Mouse (Mus musculus): ENCODE measurements around the gene Klra9. TPM values are rescaled to one million over a fixed set of nuclear protein-coding genes. Genes with fewer than 3 reads are reported as not detected.
"Not testable (repeated sequence)": the region's sequence is repeated elsewhere in the genome, so short reads cannot be mapped to it uniquely, and the experiment has no call there.

Klra9 gene
- polyA plus RNA-seq (2014; fragmentation: Nextera tagmentation; extraction: Ambion mirVana), result not detected in 2 replicates

GRCm38 (mm10) chr6:130193012-130193411 is at the start of gene Klra9:
Gene Klra9, minus strand, starts transcription at chr6:130193112.
- WGBS, result 60% methylated on average over 3 of the region's 3 CpGs
- H3K4me2 ChIP-seq; H3K9ac ChIP-seq (ENCODE audit: low read length); H3K36me3 ChIP-seq (ENCODE audit: control insufficient read depth, insufficient read depth, low read length); H3K9me3 ChIP-seq (ENCODE audit: control insufficient read depth, low read length); H3K4me1 ChIP-seq (ENCODE audit: control insufficient read depth, insufficient read depth, low read length); H3K27ac ChIP-seq (ENCODE audit: low read depth, low read length); H3K4me3 ChIP-seq (ENCODE audit: low read depth, low read length); H3K27me3 ChIP-seq (ENCODE audit: control insufficient read depth, insufficient read depth, low read length); ATAC-seq (ENCODE audit: low FRiP score); DNase-seq (ENCODE audit: low spot score, missing footprints): not testable (repeated sequence)

GRCm38 (mm10) chr6:130237536-130237935 is 44.6 kb upstream of the Klra9 start:
- no peak overlapping the region for H3K4me2 ChIP-seq
- H3K9me3 ChIP-seq (ENCODE audit: control insufficient read depth, low read length), result peaks cover 3% of the 10 kb centered on the region; the same call in 1 of the 2 replicates
- no peak overlapping the region for H3K9ac ChIP-seq (ENCODE audit: low read length)
- no peak for ATAC-seq (ENCODE audit: low FRiP score)
- H3K36me3 ChIP-seq (ENCODE audit: control insufficient read depth, insufficient read depth, low read length), result no peaks in the 10 kb centered on the region
- no peak overlapping the region for H3K27ac ChIP-seq (ENCODE audit: low read depth, low read length)
- H3K4me1 ChIP-seq (ENCODE audit: control insufficient read depth, insufficient read depth, low read length), result no peaks in the 10 kb centered on the region
- DNase-seq (ENCODE audit: low spot score, missing footprints), result no peak
- no peaks in the 10 kb centered on the region for H3K27me3 ChIP-seq (ENCODE audit: control insufficient read depth, insufficient read depth, low read length)
- 78% methylated on average over 2 of the region's 2 CpGs for WGBS
- no peak overlapping the region for H3K4me3 ChIP-seq (ENCODE audit: low read depth, low read length)

GRCm38 (mm10) chr6:130236635-130237034 is 43.7 kb upstream of the Klra9 start:
- Histone ChIP-seq H3K36me3 (ENCODE audit: control insufficient read depth, insufficient read depth, low read length) (no peaks in the 10 kb centered on the region), H3K9ac (ENCODE audit: low read length) (no peak overlapping the region), H3K27me3 (ENCODE audit: control insufficient read depth, insufficient read depth, low read length) (no peaks in the 10 kb centered on the region), H3K9me3 (ENCODE audit: control insufficient read depth, low read length) (peaks cover 3% of the 10 kb centered on the region; the same call in 1 of the 2 replicates), H3K4me1 (ENCODE audit: control insufficient read depth, insufficient read depth, low read length) (no peaks in the 10 kb centered on the region), H3K27ac (ENCODE audit: low read depth, low read length) (no peak overlapping the region), H3K4me2 (no peak overlapping the region), H3K4me3 (ENCODE audit: low read depth, low read length) (no peak overlapping the region)
- ATAC-seq (ENCODE audit: low FRiP score) (no peak), DNase-seq (ENCODE audit: low spot score, missing footprints) (no peak)
- 49% methylated on average over 1 of the region's 1 CpGs for WGBS

GRCm38 (mm10) chr6:130233222-130233621 is 40.3 kb upstream of the Klra9 start, which contains the start of gene Klra7:
Gene Klra7, minus strand, starts transcription at chr6:130233322.
- ATAC-seq (ENCODE audit: low FRiP score) (no peak), DNase-seq (ENCODE audit: low spot score, missing footprints) (no peak)
- no peaks in the 10 kb centered on the region for H3K27me3 ChIP-seq (ENCODE audit: control insufficient read depth, insufficient read depth, low read length)

GRCm38 (mm10) chr6:130197453-130197852 is 4.5 kb upstream of the Klra9 start:
- DNase-seq (ENCODE audit: low spot score, missing footprints); H3K9me3 ChIP-seq (ENCODE audit: control insufficient read depth, low read length); H3K4me1 ChIP-seq (ENCODE audit: control insufficient read depth, insufficient read depth, low read length); ATAC-seq (ENCODE audit: low FRiP score); H3K9ac ChIP-seq (ENCODE audit: low read length); H3K27me3 ChIP-seq (ENCODE audit: control insufficient read depth, insufficient read depth, low read length); H3K27ac ChIP-seq (ENCODE audit: low read depth, low read length); H3K4me2 ChIP-seq; H3K4me3 ChIP-seq (ENCODE audit: low read depth, low read length); H3K36me3 ChIP-seq (ENCODE audit: control insufficient read depth, insufficient read depth, low read length): not testable (repeated sequence)
- WGBS, result 88% methylated on average over 1 of the region's 1 CpGs

More at GRCm38 (mm10) chr6:130233222-130233621, 40.3 kb upstream of the Klra9 start, which contains the start of gene Klra7:
- Histone ChIP-seq H3K4me1 (ENCODE audit: control insufficient read depth, insufficient read depth, low read length) (no peaks in the 10 kb centered on the region), H3K4me2 (no peak within 1 kb of the TSS), H3K4me3 (ENCODE audit: low read depth, low read length) (no peak within 1 kb of the TSS), H3K9ac (ENCODE audit: low read length) (no peak within 1 kb of the TSS), H3K27ac (ENCODE audit: low read depth, low read length) (no peak within 1 kb of the TSS), H3K36me3 (ENCODE audit: control insufficient read depth, insufficient read depth, low read length) (no peaks in the 10 kb centered on the region), H3K9me3 (ENCODE audit: control insufficient read depth, low read length) (no peaks in the 10 kb centered on the region; the same call in 1 of the 2 replicates)

GRCm38 (mm10) chr6:130129798-130130197 is 63.1 kb downstream of the Klra9 start, which contains the start of gene Klra8:
Gene Klra8, minus strand, starts transcription at chr6:130129898.
- H3K4me1 ChIP-seq (ENCODE audit: control insufficient read depth, insufficient read depth, low read length); H3K4me2 ChIP-seq; DNase-seq (ENCODE audit: low spot score, missing footprints); H3K9ac ChIP-seq (ENCODE audit: low read length); H3K27ac ChIP-seq (ENCODE audit: low read depth, low read length); H3K27me3 ChIP-seq (ENCODE audit: control insufficient read depth, insufficient read depth, low read length); ATAC-seq (ENCODE audit: low FRiP score); H3K9me3 ChIP-seq (ENCODE audit: control insufficient read depth, low read length); H3K36me3 ChIP-seq (ENCODE audit: control insufficient read depth, insufficient read depth, low read length); H3K4me3 ChIP-seq (ENCODE audit: low read depth, low read length): not testable (repeated sequence)
- 68% methylated on average over 4 of the region's 4 CpGs for WGBS

Other genes with a start within 250 kb of the Klra9 start
- gene Klra6, start 166.2 kb downstream of the Klra9 start, polyA plus RNA-seq (2014; fragmentation: Nextera tagmentation; extraction: Ambion mirVana), result not detected in 2 replicates
- not detected in 2 replicates for gene Klra4, start 125.8 kb downstream of the Klra9 start, polyA plus RNA-seq (2014; fragmentation: Nextera tagmentation; extraction: Ambion mirVana)
- not detected in 2 replicates for gene Klra8, start 63.2 kb downstream of the Klra9 start, polyA plus RNA-seq (2014; fragmentation: Nextera tagmentation; extraction: Ambion mirVana)
- not detected in 2 replicates for gene Klra7, start 40.2 kb upstream of the Klra9 start, polyA plus RNA-seq (2014; fragmentation: Nextera tagmentation; extraction: Ambion mirVana)
- not detected in 2 replicates for gene Klra10, start 88.8 kb upstream of the Klra9 start, polyA plus RNA-seq (2014; fragmentation: Nextera tagmentation; extraction: Ambion mirVana)
- not detected in 2 replicates for gene Klra3, start 144.5 kb upstream of the Klra9 start, polyA plus RNA-seq (2014; fragmentation: Nextera tagmentation; extraction: Ambion mirVana)
- not detected in 2 replicates for gene Klra1, start 193.8 kb upstream of the Klra9 start, polyA plus RNA-seq (2014; fragmentation: Nextera tagmentation; extraction: Ambion mirVana)